Comparison of ENCODE assay signal across 27 mouse cellular contexts in the genomic region with DNA sequence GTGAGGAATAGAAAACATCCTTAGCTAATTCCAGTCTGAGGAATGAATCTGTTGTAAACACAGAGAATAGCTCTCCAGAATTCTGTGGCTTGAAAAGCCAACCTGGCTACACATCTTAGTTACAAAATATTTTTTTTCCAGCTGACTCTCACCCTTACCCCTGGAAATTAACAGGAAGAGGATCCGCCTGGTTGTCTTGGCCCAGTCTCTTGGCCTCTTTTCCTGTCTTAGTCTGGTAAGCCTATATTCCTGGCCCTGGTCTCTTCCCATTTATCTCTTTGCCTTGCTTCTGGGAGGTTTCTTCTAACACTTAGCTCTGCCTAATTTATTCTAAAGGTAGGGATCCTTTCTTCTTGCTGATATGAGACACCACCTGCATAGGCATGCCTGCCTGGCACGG. TPM values are rescaled to one million over a fixed set of nuclear protein-coding genes. Genes with fewer than 3 reads are reported as not detected.
A peak's percentile ranks its signal among the peaks of the same experiment; 100 is the strongest.
DNase-seq lines count a peak whose midpoint lies in the region; ATAC-seq and TF ChIP-seq lines count a peak whose summit lies in the region.
"Had no signal": no experiment of that assay in that cellular context is flagged by ENCODE, and none has a peak within 500 bp of the region (broad histone marks: within the 10 kb centered on the region; RNA-seq: fewer than 3 reads in every experiment).

No protein-coding gene starts in this region.

- no peak for TF ChIP-seq CTCF in gastrocnemius, adult 2 months (IDR thresholded peaks at IDR 0.05)

- H3K4me3 ChIP-seq in gastrocnemius, adult 2 months = no peak overlapping the region
- no peak overlapping the region for H3K4me3 ChIP-seq in heart, embryonic 11.5 days (ENCODE audit: low read depth, low read length)
- no peak overlapping the region for H3K4me3 ChIP-seq in heart, embryonic 12.5 days
- H3K4me3 ChIP-seq: forebrain, embryonic 10.5 days; forebrain, embryonic 13.5 days; heart, embryonic 15.5 days; kidney, embryonic 15.5 days had no signal

- 66% methylated on average over 2 of the region's 2 CpGs for WGBS in heart, embryonic 11.5 days (ENCODE audit: insufficient replicate concordance)
- 76% methylated on average over 2 of the region's 2 CpGs for WGBS in heart, embryonic 12.5 days

- intact Hi-C loops in gastrocnemius, adult 2 months (cut with DNase I) = no loop called here

- H3K4me2 ChIP-seq in heart, embryonic 11.5 days = no peak overlapping the region
- H3K4me2 ChIP-seq in heart, embryonic 12.5 days = no peak overlapping the region
- H3K4me2 ChIP-seq: forebrain, embryonic 13.5 days; heart, embryonic 15.5 days; hindbrain, embryonic 14.5 days; kidney, embryonic 15.5 days had no signal

- no peaks in the 10 kb centered on the region for H3K4me1 ChIP-seq in heart, embryonic 11.5 days (ENCODE audit: control insufficient read depth, insufficient read depth, low read length)
- no peaks in the 10 kb centered on the region for H3K4me1 ChIP-seq in heart, embryonic 12.5 days (replicated peaks)
- H3K4me1 ChIP-seq: forebrain, embryonic 10.5 days; forebrain, embryonic 13.5 days; heart, embryonic 15.5 days; kidney, embryonic 15.5 days had no signal

- DNase-seq in gastrocnemius, adult 2 months = peak; percentile 28
- no peak for DNase-seq in gastrocnemius, adult 8-10 months (ENCODE audit: low spot score in 2 of 2)
- peak; percentile 34 to 68 for DNase-seq in heart, adult 18-20 months
- peak; percentile 10 to 37 for DNase-seq in heart, adult 9 months (ENCODE audit: low spot score in 2 of 2)
- peak; percentile 21 for DNase-seq in skeletal muscle tissue, adult 2 months (ENCODE audit: low read depth, low spot score)
- DNase-seq: adrenal gland, postnatal 10 days; adrenal gland, postnatal 36 days; B cell, adult 2 months; cerebellum, adult 18-20 months; cerebellum, adult 9-10 months; cerebellum, postnatal 14 days; gastrocnemius, postnatal 14 days; kidney, adult 8-10 months had no signal

- no peaks in the 10 kb centered on the region for H3K27me3 ChIP-seq in heart, embryonic 11.5 days (ENCODE audit: control insufficient read depth, insufficient read depth, low read length)
- no peaks in the 10 kb centered on the region for H3K27me3 ChIP-seq in heart, embryonic 12.5 days (replicated peaks)
- H3K27me3 ChIP-seq: CH12.LX; forebrain, embryonic 13.5 days; heart, embryonic 15.5 days; kidney, embryonic 15.5 days had no signal

- no peak for ATAC-seq in heart, embryonic 11.5 days (replicated peaks; ENCODE audit: insufficient number of reproducible peaks, low FRiP score, low TSS enrichment)
- ATAC-seq in heart, embryonic 12.5 days (ENCODE audit: insufficient number of reproducible peaks, low FRiP score) = no peak
- ATAC-seq: forebrain, embryonic 16.5 days; inflammation-experienced regulatory T-cells, adult 6 months; intestine, embryonic 16.5 days; Patski had no signal

- H3K36me3 ChIP-seq in heart, embryonic 11.5 days (ENCODE audit: control insufficient read depth, insufficient read depth, low read length) = no peaks in the 10 kb centered on the region
- H3K36me3 ChIP-seq in heart, embryonic 12.5 days = no peaks in the 10 kb centered on the region
- H3K36me3 ChIP-seq: forebrain, embryonic 10.5 days; G1E; heart, embryonic 15.5 days; kidney, embryonic 15.5 days had no signal

- H3K9me3 ChIP-seq in heart, embryonic 11.5 days (replicated peaks; ENCODE audit: control insufficient read depth, low read length) = no peaks in the 10 kb centered on the region
- H3K9me3 ChIP-seq in heart, embryonic 12.5 days (replicated peaks) = no peaks in the 10 kb centered on the region
- H3K9me3 ChIP-seq: forebrain, embryonic 10.5 days; forebrain, embryonic 13.5 days; G1E; heart, embryonic 15.5 days; kidney, embryonic 15.5 days had no signal

- H3K9ac ChIP-seq in heart, embryonic 11.5 days (ENCODE audit: low read depth, low read length) = no peak overlapping the region
- no peak overlapping the region for H3K9ac ChIP-seq in heart, embryonic 12.5 days
- H3K9ac ChIP-seq: forebrain, embryonic 13.5 days; heart, embryonic 15.5 days; hindbrain, embryonic 14.5 days; kidney, embryonic 15.5 days had no signal

- peak overlapping the region; percentile 64 for H3K27ac ChIP-seq in gastrocnemius, adult 2 months
- no peak overlapping the region for H3K27ac ChIP-seq in heart, embryonic 11.5 days (ENCODE audit: low read depth, low read length)
- H3K27ac ChIP-seq in heart, embryonic 12.5 days (ENCODE audit: poor library complexity, severe bottlenecking) = no peak overlapping the region
- H3K27ac ChIP-seq: forebrain, embryonic 10.5 days; forebrain, embryonic 13.5 days; heart, embryonic 15.5 days; hindbrain, embryonic 14.5 days; hindbrain, postnatal 0 days; kidney, embryonic 15.5 days had no signal

RNA-seq across cellular contexts. Expression of a gene that starts 45.8 kb away (rescaled TPM):
- under 1 TPM; 0.17 to 0.28 TPM for total RNA-seq in gastrocnemius, adult 2 months (2021)
- total RNA-seq in gastrocnemius, adult 8-10 months (2022) = under 1 TPM in 3 of 4 experiments, not detected in 1; 0.19 to 0.64 (median 0.36) TPM
- 1 to 10 TPM in 1 of 2 experiments, under 1 TPM in 1; 0.99 to 4.3 TPM for total RNA-seq in heart, adult 18-20 months (2021)
- not detected in 2 replicates for polyA plus RNA-seq in heart, embryonic 11.5 days (2014; fragmentation: Nextera tagmentation; extraction: Ambion mirVana)
- 0.06 TPM in 1 of 2 replicates, not detected in the other for polyA plus RNA-seq in heart, embryonic 12.5 days (2016; fragmentation: Nextera tagmentation; extraction: Ambion mirVana)
- polyA plus RNA-seq: G1E; heart, embryonic 15.5 days; hindbrain, embryonic 14.5 days; Patski had no signal

Comparison
In these comparisons a context has a peak if more than half of its experiments do, and no peak if none do; other contexts are left out.
1. DNase-seq: peak in gastrocnemius, adult 2 months (single experiment), heart, adult 18-20 months (2 of 2), heart, adult 9 months (2 of 2) and skeletal muscle tissue, adult 2 months (single experiment); none in gastrocnemius, adult 8-10 months (0 of 2).